Mouse (Mus musculus) heart, embryonic 11.5 days (tissue): ENCODE data around the gene Thap7. TPM values are rescaled to one million over a fixed set of nuclear protein-coding genes. Genes with fewer than 3 reads are reported as not detected.
"Not testable (repeated sequence)": the region's sequence is repeated elsewhere in the genome, so short reads cannot be mapped to it uniquely, and the experiment has no call there.

ENCODE experiments used
- ATAC-seq: fragments of 200-750 bp; cut with Nextera tagmentation; replicated peaks from 2 replicates; pipeline ENCODE4 v1.8.0; 2017; ENCODE audit warnings: moderate library complexity; ENCODE audit not compliant: insufficient number of reproducible peaks, low FRiP score, low TSS enrichment
- H3K27ac ChIP-seq: fragments of 300-500 bp; sonication (generic); 2 replicates; pipeline ENCODE4 v1.5.1; 2014; ENCODE audit warnings: mild to moderate bottlenecking, low read depth, low read length
- H3K27me3 ChIP-seq: fragments of 300-500 bp; sonication (generic); 2 replicates; pipeline ENCODE4 v1.6.1; 2014; ENCODE audit warnings: mild to moderate bottlenecking, low read length, mixed read lengths; ENCODE audit not compliant: control insufficient read depth, insufficient read depth
- H3K36me3 ChIP-seq: fragments of 300-500 bp; sonication (generic); 2 replicates; pipeline ENCODE4 v1.6.1; 2014; ENCODE audit warnings: mild to moderate bottlenecking, low read length, moderate library complexity, mixed read lengths; ENCODE audit not compliant: control insufficient read depth, insufficient read depth
- H3K4me1 ChIP-seq: fragments of 300-500 bp; sonication (generic); 2 replicates; pipeline ENCODE4 v1.6.1; 2014; ENCODE audit warnings: low read length; ENCODE audit not compliant: control insufficient read depth, insufficient read depth
- H3K4me2 ChIP-seq: fragments of 300-500 bp; sonication (generic); 2 replicates; pipeline ENCODE4 v1.6.1; 2014; ENCODE audit warnings: mild to moderate bottlenecking, moderate library complexity
- H3K4me3 ChIP-seq: fragments of 300-500 bp; sonication (generic); 2 replicates; pipeline ENCODE4 v1.5.1; 2014; ENCODE audit warnings: low read depth, low read length
- H3K9ac ChIP-seq: fragments of 300-500 bp; sonication (generic); 2 replicates; pipeline ENCODE4 v1.6.1; 2014; ENCODE audit warnings: mild to moderate bottlenecking, low read depth, low read length, moderate library complexity
- H3K9me3 ChIP-seq: fragments of 300-500 bp; sonication (generic); replicated peaks from 2 replicates; pipeline ENCODE4 v1.6.1; 2016; ENCODE audit warnings: low read length; ENCODE audit not compliant: control insufficient read depth
- WGBS: fragments of 180-500 bp; shearing (Covaris S2); extraction: QIAGEN DNeasy Blood & Tissue Kit; methylation state at CpG from one replicate; pipeline ENCODE4 v1.1.7; 2014; ENCODE audit not compliant: insufficient replicate concordance; 5-methylcytosine and 5-hydroxymethylcytosine counted together
- polyA plus RNA-seq: library from polyadenylated mRNA; unstranded; fragments of >200 nt; fragmentation: Nextera tagmentation; extraction: Ambion mirVana; gene quantifications from 2 replicates; pipeline ENCODE4 v1.2.1, GENCODE M21; 2014

Gene Thap7
- polyA plus RNA-seq, 1 experiment from 2014 or later = 34.0 TPM

- H3K4me2 ChIP-seq = no peak overlapping the region
- peaks cover 10% of the 10 kb centered on the region for H3K4me1 ChIP-seq
- H3K9me3 ChIP-seq = no peaks in the 10 kb centered on the region
- no peak overlapping the region for H3K4me3 ChIP-seq
- peaks cover 48% of the 10 kb centered on the region for H3K36me3 ChIP-seq
- H3K27ac ChIP-seq = no peak overlapping the region
- H3K9ac ChIP-seq = no peak overlapping the region
- ATAC-seq = no peak
- WGBS = 81% methylated on average over 3 of the region's 3 CpGs
- H3K27me3 ChIP-seq = no peaks in the 10 kb centered on the region
These were observed 5.4 kb downstream of the Thap7 start for GRCm38 (mm10) chr16:17525524-17525923.

- Histone ChIP-seq H3K27ac (no peak overlapping the region), H3K36me3 (peaks cover 54% of the 10 kb centered on the region), H3K9ac (no peak overlapping the region), H3K9me3 (no peaks in the 10 kb centered on the region), H3K4me2 (no peak overlapping the region), H3K4me1 (0 out of 2 replicates have a peak, but pooled peaks cover 3% of the 10 kb centered on the region), H3K4me3 (no peak overlapping the region), H3K27me3 (no peaks in the 10 kb centered on the region)
- no peak for ATAC-seq
- 90% methylated on average over 11 of the region's 11 CpGs for WGBS
These were observed 6.8 kb downstream of the Thap7 start for GRCm38 (mm10) chr16:17524156-17524555.

GRCm38 (mm10) chr16:17518910-17519309 is 12.0 kb downstream of the Thap7 start:
- no peaks in the 10 kb centered on the region for H3K9me3 ChIP-seq
- H3K9ac ChIP-seq = no peak overlapping the region
- H3K27ac ChIP-seq = no peak overlapping the region
- H3K4me2 ChIP-seq = no peak overlapping the region
- H3K4me1 ChIP-seq = no peaks in the 10 kb centered on the region
- H3K27me3 ChIP-seq = no peaks in the 10 kb centered on the region
- ATAC-seq = no peak
- peaks cover 38% of the 10 kb centered on the region for H3K36me3 ChIP-seq
- H3K4me3 ChIP-seq = no peak overlapping the region
- 83% methylated on average over 2 of the region's 2 CpGs for WGBS

GRCm38 (mm10) chr16:17511431-17511830 is 19.5 kb downstream of the Thap7 start:
- no peak overlapping the region for H3K4me3 ChIP-seq
- WGBS = 91% methylated on average over 4 of the region's 4 CpGs

GRCm38 (mm10) chr16:17510686-17511085 is 20.2 kb downstream of the Thap7 start:
- Histone ChIP-seq H3K36me3 (peaks cover 7% of the 10 kb centered on the region; the same call in 1 of the 2 replicates), H3K27ac (no peak overlapping the region), H3K4me3 (no peak overlapping the region), H3K27me3 (no peaks in the 10 kb centered on the region), H3K4me1 (peaks cover 14% of the 10 kb centered on the region), H3K9ac (no peak overlapping the region), H3K4me2 (no peak overlapping the region), H3K9me3 (no peaks in the 10 kb centered on the region)
- WGBS = 68% methylated on average over 2 of the region's 2 CpGs
- ATAC-seq = no peak

More at GRCm38 (mm10) chr16:17511431-17511830, 19.5 kb downstream of the Thap7 start:
- H3K4me2 ChIP-seq = no peak overlapping the region
- no peaks in the 10 kb centered on the region for H3K9me3 ChIP-seq
- peaks cover 14% of the 10 kb centered on the region for H3K4me1 ChIP-seq
- no peak for ATAC-seq
- H3K27me3 ChIP-seq = no peaks in the 10 kb centered on the region
- no peak overlapping the region for H3K27ac ChIP-seq
- H3K9ac ChIP-seq = no peak overlapping the region
- peaks cover 12% of the 10 kb centered on the region for H3K36me3 ChIP-seq

GRCm38 (mm10) chr16:17510143-17510542 is 20.8 kb downstream of the Thap7 start:
- no peaks in the 10 kb centered on the region for H3K27me3 ChIP-seq
- no peaks in the 10 kb centered on the region for H3K9me3 ChIP-seq
- H3K36me3 ChIP-seq = peaks cover 7% of the 10 kb centered on the region; the same call in 1 of the 2 replicates
- no peak overlapping the region for H3K27ac ChIP-seq
- no peak overlapping the region for H3K9ac ChIP-seq
- no peak overlapping the region for H3K4me3 ChIP-seq
- peak overlapping the region; percentile 88; the same call in 1 of the 2 replicates for H3K4me2 ChIP-seq
- 96% methylated on average over 2 of the region's 2 CpGs for WGBS
- peaks cover 14% of the 10 kb centered on the region for H3K4me1 ChIP-seq
- ATAC-seq = no peak

- ATAC-seq = no peak; the same call in 1 of the 2 replicates
- H3K4me3 ChIP-seq = peak overlapping the region; percentile 82
- WGBS = 11% methylated on average over 9 of the region's 9 CpGs
- H3K27me3 ChIP-seq = no peaks in the 10 kb centered on the region
- no peaks in the 10 kb centered on the region for H3K9me3 ChIP-seq
- peak overlapping the region; percentile 93; the same call in 1 of the 2 replicates for H3K27ac ChIP-seq
- peak overlapping the region; percentile 88 for H3K9ac ChIP-seq
- H3K4me2 ChIP-seq = peak overlapping the region; percentile 88
- H3K4me1 ChIP-seq = peaks cover 14% of the 10 kb centered on the region
- peaks cover 7% of the 10 kb centered on the region; the same call in 1 of the 2 replicates for H3K36me3 ChIP-seq
These were observed 21.7 kb downstream of the Thap7 start for GRCm38 (mm10) chr16:17509240-17509597.

GRCm38 (mm10) chr16:17508546-17509239 is 22.2 kb downstream of the Thap7 start, which contains the start of gene Lztr1:
Gene Lztr1, plus strand, starts transcription at chr16:17508688.
- peak; percentile 92 for ATAC-seq
- Histone ChIP-seq H3K27me3 (no peaks in the 10 kb centered on the region), H3K4me1 (peaks cover 14% of the 10 kb centered on the region), H3K9me3 (no peaks in the 10 kb centered on the region), H3K4me3 (peak within 1 kb of the TSS; percentile 82), H3K9ac (peak within 1 kb of the TSS; percentile 88), H3K36me3 (peaks cover 4% of the 10 kb centered on the region; the same call in 1 of the 2 replicates), H3K4me2 (peak within 1 kb of the TSS; percentile 88), H3K27ac (peak within 1 kb of the TSS; percentile 93)
- under 1% methylated on average over 50 of the region's 50 CpGs for WGBS

GRCm38 (mm10) chr16:17508031-17508430 is 22.9 kb downstream of the Thap7 start:
- peak overlapping the region; percentile 88 for H3K9ac ChIP-seq
- peaks cover 14% of the 10 kb centered on the region for H3K4me1 ChIP-seq
- H3K9me3 ChIP-seq, ATAC-seq, H3K36me3 ChIP-seq, H3K27me3 ChIP-seq: not testable (repeated sequence)
- WGBS = 28% methylated on average over 3 of the region's 3 CpGs
- H3K4me3 ChIP-seq = peak overlapping the region; percentile 82
- H3K4me2 ChIP-seq = peak overlapping the region; percentile 88
- H3K27ac ChIP-seq = peak overlapping the region; percentile 93
